Mouse (Mus musculus) megakaryocyte, embryonic 14.5 days (primary cell): Measurements from ENCODE around the gene Aes.

Source experiments
- FLI1 ChIP-seq: IDR thresholded peaks from 2 replicates; pipeline ENCODE4 v1.6.1; 2012; ENCODE audit warnings: low read length, inconsistent platforms, mixed read lengths
- GATA1 ChIP-seq: IDR thresholded peaks from 3 replicates; pipeline ENCODE4 v1.6.1; 2012; ENCODE audit warnings: mixed read lengths, low read length, inconsistent platforms, borderline replicate concordance

GRCm38 (mm10) chr10:81518546-81518945 is 40.7 kb upstream of the Aes start:
- no peak for TF ChIP-seq GATA1
- no peak for TF ChIP-seq FLI1
